Mouse (Mus musculus) limb, embryonic 12.5 days (tissue): ENCODE measurements around the gene Slc22a5. TPM values are rescaled to one million over a fixed set of nuclear protein-coding genes. Genes with fewer than 3 reads are reported as not detected.
"Not testable (repeated sequence)": the region's sequence is repeated elsewhere in the genome, so short reads cannot be mapped to it uniquely, and the experiment has no call there.

Experiments used
- ATAC-seq: fragments of 200-750 bp; cut with Nextera tagmentation; 2 replicates; pipeline ENCODE4 v1.8.0; 2017; ENCODE audit warnings: low read depth, moderate TSS enrichment; ENCODE audit not compliant: insufficient number of reproducible peaks, insufficient read depth, low FRiP score, low TSS enrichment
- H3K27ac ChIP-seq: fragments of 300-500 bp; sonication (generic); 2 replicates; pipeline ENCODE4 v1.5.1; 2016; ENCODE audit warnings: mild to moderate bottlenecking, moderate library complexity
- H3K27me3 ChIP-seq: fragments of 300-500 bp; sonication (generic); 2 replicates; pipeline ENCODE4 v1.6.1; 2016; ENCODE audit warnings: mild to moderate bottlenecking, moderate library complexity
- H3K36me3 ChIP-seq: fragments of 300-500 bp; sonication (generic); 2 replicates; pipeline ENCODE4 v1.6.1; 2016; ENCODE audit warnings: mild to moderate bottlenecking, moderate library complexity
- H3K4me1 ChIP-seq: fragments of 300-500 bp; sonication (generic); replicated peaks from 2 replicates; pipeline ENCODE4 v1.6.1; 2016
- H3K4me2 ChIP-seq: fragments of 300-500 bp; sonication (generic); 2 replicates; pipeline ENCODE4 v1.6.1; 2016; ENCODE audit warnings: mild to moderate bottlenecking, moderate library complexity
- H3K4me3 ChIP-seq: fragments of 300-500 bp; sonication (generic); replicated peaks from 2 replicates; pipeline ENCODE4 v1.5.1; 2016; ENCODE audit warnings: mild to moderate bottlenecking
- H3K9ac ChIP-seq: fragments of 300-500 bp; sonication (generic); replicated peaks from 2 replicates; pipeline ENCODE4 v1.6.1; 2016; ENCODE audit warnings: mild to moderate bottlenecking, moderate library complexity
- H3K9me3 ChIP-seq: fragments of 300-500 bp; sonication (generic); 2 replicates; pipeline ENCODE4 v1.6.1; 2016; ENCODE audit warnings: mild to moderate bottlenecking, moderate library complexity
- WGBS: fragments of 180-500 bp; shearing (Covaris S2); methylation state at CpG from one replicate; pipeline ENCODE4 v1.1.7; 2016; 5-methylcytosine and 5-hydroxymethylcytosine counted together
- polyA plus RNA-seq: library from polyadenylated mRNA; unstranded; fragments of >200 nt; fragmentation: Nextera tagmentation; extraction: Ambion mirVana; gene quantifications from 2 replicates; pipeline ENCODE4 v1.2.1, GENCODE M21; 2016

The Slc22a5 gene
- polyA plus RNA-seq, 1 experiment from 2014 or later: 6.4 TPM

DNA sequence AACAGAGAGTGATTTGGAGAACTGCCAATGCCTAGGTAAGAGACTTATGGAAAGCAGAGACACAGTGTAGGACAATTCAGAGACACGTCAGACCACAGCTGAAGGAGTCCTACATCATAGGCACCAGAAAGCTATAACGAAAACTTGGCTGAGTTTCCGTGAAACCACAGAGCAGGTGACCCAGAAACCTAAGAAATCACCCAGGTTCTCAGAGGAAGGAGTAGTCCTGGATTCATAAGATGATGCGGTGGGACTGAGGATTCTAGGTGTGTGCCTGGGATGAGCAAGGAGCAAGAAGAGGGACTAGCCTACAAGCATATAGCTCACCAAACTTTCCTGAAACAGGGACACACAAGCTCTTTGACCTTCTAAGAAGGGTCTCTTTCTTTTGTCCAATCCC, 3.2 kb downstream of the Slc22a5 start:
- 84% methylated on average over 4 of the region's 4 CpGs for WGBS

GRCm38 (mm10) chr11:53883287-53883686, 8.2 kb downstream of the Slc22a5 start:
- Histone ChIP-seq H3K27ac (no peak overlapping the region), H3K4me3 (no peak overlapping the region), H3K9me3 (no peaks in the 10 kb centered on the region), H3K9ac (no peak overlapping the region), H3K27me3 (no peaks in the 10 kb centered on the region), H3K36me3 (peaks cover 4% of the 10 kb centered on the region; the same call in 1 of the 2 replicates), H3K4me2 (no peak overlapping the region), H3K4me1 (no peaks in the 10 kb centered on the region)
- 90% methylated on average over 2 of the region's 2 CpGs for WGBS
- no peak for ATAC-seq

More for the DNA sequence above, 3.2 kb downstream of the Slc22a5 start:
- Histone ChIP-seq H3K27me3 (no peaks in the 10 kb centered on the region), H3K4me3 (no peak overlapping the region), H3K36me3 (peaks cover 4% of the 10 kb centered on the region; the same call in 1 of the 2 replicates), H3K27ac (no peak overlapping the region), H3K9ac (no peak overlapping the region), H3K4me1 (peaks cover 4% of the 10 kb centered on the region; the same call in 1 of the 2 replicates), H3K4me2 (no peak overlapping the region), H3K9me3 (no peaks in the 10 kb centered on the region)
- no peak for ATAC-seq

GRCm38 (mm10) chr11:53878096-53878495, 13.4 kb downstream of the Slc22a5 start:
- 85% methylated on average over 5 of the region's 5 CpGs for WGBS

GRCm38 (mm10) chr11:53876488-53876887, 15.0 kb downstream of the Slc22a5 start:
- Histone ChIP-seq H3K9ac (no peak overlapping the region), H3K4me3 (no peak overlapping the region), H3K4me2 (no peak overlapping the region), H3K36me3 (peaks cover 10% of the 10 kb centered on the region; the same call in 1 of the 2 replicates), H3K27ac (no peak overlapping the region), H3K4me1 (no peaks in the 10 kb centered on the region), H3K9me3 (no peaks in the 10 kb centered on the region), H3K27me3 (no peaks in the 10 kb centered on the region)
- no peak for ATAC-seq
- WGBS: 87% methylated on average over 4 of the region's 4 CpGs

More at GRCm38 (mm10) chr11:53878096-53878495, 13.4 kb downstream of the Slc22a5 start:
- not testable (repeated sequence) for H3K9me3 ChIP-seq, H3K27me3 ChIP-seq, H3K9ac ChIP-seq, ATAC-seq, H3K27ac ChIP-seq, H3K36me3 ChIP-seq, H3K4me1 ChIP-seq, H3K4me2 ChIP-seq, H3K4me3 ChIP-seq

GRCm38 (mm10) chr11:53874706-53875105, 16.8 kb downstream of the Slc22a5 start:
- Histone ChIP-seq H3K4me2 (no peak overlapping the region), H3K9ac (no peak overlapping the region), H3K36me3 (peaks cover 15% of the 10 kb centered on the region; the same call in 1 of the 2 replicates), H3K4me1 (no peaks in the 10 kb centered on the region), H3K27ac (no peak overlapping the region), H3K27me3 (no peaks in the 10 kb centered on the region), H3K4me3 (no peak overlapping the region), H3K9me3 (no peaks in the 10 kb centered on the region)
- no peak for ATAC-seq
- WGBS: 71% methylated on average over 4 of the region's 4 CpGs

GRCm38 (mm10) chr11:53873909-53874704, 17.4 kb downstream of the Slc22a5 start:
- not testable (repeated sequence) for H3K4me3 ChIP-seq, ATAC-seq, H3K9ac ChIP-seq, H3K27me3 ChIP-seq, H3K9me3 ChIP-seq, H3K27ac ChIP-seq, H3K4me2 ChIP-seq, H3K4me1 ChIP-seq
- H3K36me3 ChIP-seq: peaks cover 15% of the 10 kb centered on the region; the same call in 1 of the 2 replicates
- 72% methylated on average over 5 of the region's 5 CpGs for WGBS

GRCm38 (mm10) chr11:53871786-53872507, 19.5 kb downstream of the Slc22a5 start:
- Histone ChIP-seq H3K27me3 (no peaks in the 10 kb centered on the region), H3K36me3 (peaks cover 15% of the 10 kb centered on the region; the same call in 1 of the 2 replicates), H3K4me3 (no peak overlapping the region), H3K4me1 (no peaks in the 10 kb centered on the region), H3K4me2 (no peak overlapping the region), H3K9me3 (no peaks in the 10 kb centered on the region), H3K27ac (no peak overlapping the region), H3K9ac (no peak overlapping the region)
- ATAC-seq: no peak
- 91% methylated on average over 2 of the region's 2 CpGs for whole genome bisulfite sequencing

GRCm38 (mm10) chr11:53869172-53869571, 22.3 kb downstream of the Slc22a5 start:
- Histone ChIP-seq H3K4me1 (no peaks in the 10 kb centered on the region), H3K9me3 (no peaks in the 10 kb centered on the region), H3K27me3 (no peaks in the 10 kb centered on the region), H3K4me3 (no peak overlapping the region), H3K4me2 (no peak overlapping the region), H3K36me3 (peaks cover 19% of the 10 kb centered on the region; the same call in 1 of the 2 replicates), H3K27ac (no peak overlapping the region), H3K9ac (no peak overlapping the region)
- WGBS: 86% methylated on average over 5 of the region's 5 CpGs
- ATAC-seq: no peak

DNA sequence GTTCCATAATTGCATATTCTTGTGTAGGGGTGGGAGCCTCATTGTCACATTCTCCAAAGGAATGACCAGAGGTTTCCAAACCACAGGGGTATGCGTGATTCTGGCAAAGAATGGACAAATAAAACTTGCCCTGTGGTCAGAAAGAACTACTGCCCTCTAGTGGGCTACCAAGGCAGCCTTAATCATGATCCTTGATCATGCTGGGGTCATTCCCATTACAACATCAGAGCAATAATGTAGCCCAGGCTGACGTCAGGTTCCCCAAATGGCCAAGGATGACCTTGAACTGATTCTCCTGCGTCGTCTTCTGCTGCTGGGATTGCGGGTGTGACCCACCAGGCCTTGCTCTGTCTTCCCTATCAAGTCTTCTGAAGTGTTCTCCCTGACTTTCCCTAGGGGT, 23.1 kb downstream of the Slc22a5 start:
- WGBS: 40% methylated on average over 5 of the region's 5 CpGs
- H3K27ac ChIP-seq, H3K9ac ChIP-seq, H3K27me3 ChIP-seq, H3K4me2 ChIP-seq, ATAC-seq, H3K4me1 ChIP-seq, H3K9me3 ChIP-seq, H3K4me3 ChIP-seq: not testable (repeated sequence)
- peaks cover 19% of the 10 kb centered on the region; the same call in 1 of the 2 replicates for H3K36me3 ChIP-seq

- H3K9me3 ChIP-seq: not testable (repeated sequence)
Observed at GRCm38 (mm10) chr11:53864724-53865310, 26.6 kb downstream of the Slc22a5 start.

GRCm38 (mm10) chr11:53860944-53861343, 30.5 kb downstream of the Slc22a5 start:
- H3K36me3 ChIP-seq, H3K9ac ChIP-seq, H3K4me3 ChIP-seq, H3K9me3 ChIP-seq, H3K4me2 ChIP-seq, H3K4me1 ChIP-seq, H3K27me3 ChIP-seq, H3K27ac ChIP-seq, ATAC-seq: not testable (repeated sequence)
- 78% methylated on average over 9 of the region's 9 CpGs for WGBS

More at GRCm38 (mm10) chr11:53864724-53865310, 26.6 kb downstream of the Slc22a5 start:
- H3K4me3 ChIP-seq, H3K9ac ChIP-seq, H3K4me1 ChIP-seq, ATAC-seq, H3K27ac ChIP-seq, H3K4me2 ChIP-seq, H3K36me3 ChIP-seq, H3K27me3 ChIP-seq: not testable (repeated sequence)
- WGBS: 84% methylated on average over 3 of the region's 4 CpGs
